Mouse (Mus musculus): ENCODE measurements around the gene Gm20509.

- TF ChIP-seq CTCF (IDR thresholded peaks at IDR 0.05; ENCODE audit: low read depth, low read length) = no peak
- no peak for TF ChIP-seq GATA1 (IDR thresholded peaks at IDR 0.05; ENCODE audit: borderline replicate concordance, low read length)
- TF ChIP-seq GATA2 (IDR thresholded peaks at IDR 0.05; ENCODE audit: borderline replicate concordance, low read depth, low read length) = no peak
- no peak for TF ChIP-seq TAL1 (conservative IDR thresholded peaks at IDR 0.05; ENCODE audit: low read depth, low read length)
- TF ChIP-seq POLR2AphosphoS5 (IDR thresholded peaks at IDR 0.05; ENCODE audit: insufficient replicate concordance, low read depth, low read length) = no peak
Measured at GRCm38 (mm10) chr9:73154347-73154746, 52.1 kb downstream of the Gm20509 start.

Data from G1E (cell line).